Mouse (Mus musculus): Measurements from ENCODE around the gene Pdlim5. TPM values are rescaled to one million over a fixed set of nuclear protein-coding genes. Genes with fewer than 3 reads are reported as not detected.

The Pdlim5 gene
- total RNA-seq, 2 experiments from 2014 or later, result 585 to 709 TPM

DNA sequence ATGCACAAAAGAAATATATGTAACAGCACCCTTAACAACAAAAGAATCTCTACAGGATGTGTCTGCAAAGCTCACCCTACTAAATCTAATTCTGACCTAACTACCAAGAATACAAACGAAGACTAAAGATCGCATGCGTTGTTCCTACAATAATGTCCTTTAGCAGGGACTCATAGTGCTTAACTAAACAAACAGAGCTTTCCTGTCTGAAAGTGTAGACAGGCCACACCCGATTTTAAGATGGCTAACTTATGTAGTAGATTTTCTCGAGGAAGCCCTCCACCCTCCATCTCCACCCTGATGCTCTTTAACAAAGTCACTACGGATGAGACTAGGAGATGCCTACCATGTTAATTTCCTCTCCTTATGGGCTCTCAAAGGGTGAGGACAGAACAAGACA lies 71.9 kb downstream of the Pdlim5 start:
- TF ChIP-seq CTCF (IDR thresholded peaks at IDR 0.05), result no peak
- DNase-seq, result no peak
- Histone ChIP-seq H3K4me3 (no peak overlapping the region), H3K27ac (peak overlapping the region; percentile 38; the same call in 1 of the 2 replicates)
- intact Hi-C loops (cut with DNase I), result no loop called here

DNA sequence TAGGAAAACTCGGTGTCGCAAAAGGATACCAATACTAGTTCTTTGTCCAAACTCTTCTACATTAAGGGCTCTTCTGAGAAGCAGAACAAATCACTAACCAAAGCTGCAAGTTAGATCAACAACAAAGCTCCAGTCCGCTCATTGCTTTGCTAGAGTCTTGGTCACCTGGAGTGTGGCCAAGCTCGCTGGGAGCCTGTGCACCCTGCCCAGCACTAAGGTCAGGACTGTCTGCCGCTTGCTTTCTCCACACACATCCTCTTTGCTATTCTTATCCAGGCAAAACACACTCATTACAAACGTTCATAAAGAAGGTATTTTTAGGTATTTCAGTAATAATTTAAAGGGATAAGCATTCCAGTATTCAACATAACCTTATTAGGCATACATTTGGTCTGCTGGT lies 73.6 kb downstream of the Pdlim5 start:
- peak; percentile 86 for DNase-seq
- intact Hi-C loops (cut with DNase I), result no loop called here
- TF ChIP-seq CTCF (IDR thresholded peaks at IDR 0.05), result no peak
- H3K4me3 ChIP-seq, result peak overlapping the region; percentile 25; the same call in 1 of the 2 replicates
- peak overlapping the region; percentile 60 for H3K27ac ChIP-seq

DNA sequence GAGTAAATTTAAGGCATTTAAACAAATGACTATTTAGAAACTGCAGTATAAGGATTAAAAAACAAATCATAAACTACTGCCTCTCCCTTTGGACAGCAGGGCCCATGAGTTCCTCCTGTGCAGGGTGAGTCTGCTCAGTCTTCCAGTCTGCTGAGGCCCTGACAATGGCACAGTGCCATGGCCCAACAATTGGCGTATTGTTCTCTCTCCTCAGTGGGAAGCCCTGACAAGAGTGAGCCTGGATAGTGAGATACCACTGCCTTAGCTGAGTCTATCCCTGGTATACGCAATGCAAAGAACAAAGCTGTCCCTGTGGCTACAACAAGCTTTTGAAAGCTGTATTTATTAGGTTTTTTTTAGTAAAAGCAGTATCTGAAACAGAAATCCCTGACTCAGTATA lies 77.3 kb downstream of the Pdlim5 start:
- Histone ChIP-seq H3K4me3 (no peak overlapping the region), H3K27ac (peak overlapping the region; percentile 44; the same call in 1 of the 2 replicates)
- peak; percentile 74 for DNase-seq
- intact Hi-C loops (cut with DNase I), result no loop called here
- no peak for TF ChIP-seq CTCF (IDR thresholded peaks at IDR 0.05)

- peak overlapping the region; percentile 32; the same call in 1 of the 2 replicates for H3K27ac ChIP-seq
- intact Hi-C loops (cut with DNase I), result no loop called here
- no peak for TF ChIP-seq CTCF (IDR thresholded peaks at IDR 0.05)
- no peak overlapping the region for H3K4me3 ChIP-seq
- DNase-seq, result no peak
Measured at GRCm38 (mm10) chr3:142316138-142316740, 79.3 kb downstream of the Pdlim5 start.

- Histone ChIP-seq H3K4me3 (peak overlapping the region; percentile 25; the same call in 1 of the 2 replicates), H3K27ac (peak overlapping the region; percentile 63; the same call in 1 of the 2 replicates)
- no peak for TF ChIP-seq CTCF (IDR thresholded peaks at IDR 0.05)
- intact Hi-C loops (cut with DNase I), result no loop called here
- DNase-seq, result peak; percentile 39
Measured at GRCm38 (mm10) chr3:142311075-142311474, 84.4 kb downstream of the Pdlim5 start.

- intact Hi-C loops (cut with DNase I), result no loop called here
- DNase-seq, result no peak
- H3K27ac ChIP-seq, result peak overlapping the region; percentile 63
- H3K4me3 ChIP-seq, result peak overlapping the region; percentile 25
- no peak for TF ChIP-seq CTCF (IDR thresholded peaks at IDR 0.05)
Measured at GRCm38 (mm10) chr3:142310446-142310845, 85.0 kb downstream of the Pdlim5 start.

DNA sequence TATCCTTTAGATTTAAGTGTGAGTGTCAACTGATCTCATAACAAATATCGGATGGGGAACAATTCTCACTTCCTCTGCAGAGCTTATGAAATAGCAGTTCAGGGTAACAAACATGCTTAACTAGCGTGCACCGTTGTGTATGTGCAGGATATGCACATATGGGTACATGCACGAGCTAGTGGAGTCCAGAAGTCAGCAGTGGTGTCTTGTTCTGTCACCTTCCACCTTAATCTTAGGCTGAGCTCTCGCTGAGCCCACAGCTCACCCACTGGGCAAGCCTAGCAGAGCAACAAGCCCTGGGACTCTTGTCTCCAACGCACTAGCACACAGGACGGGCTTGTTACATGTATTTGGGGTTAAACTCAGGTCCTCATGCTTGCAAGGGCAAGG lies 100.2 kb downstream of the Pdlim5 start:
- intact Hi-C loops (cut with DNase I), result loop anchor here (1.0 kb wide), 1 partner anchor 148 kb away; no protein-coding TSS in a partner anchor

GRCm38 (mm10) chr3:142294616-142295286 lies 100.7 kb downstream of the Pdlim5 start:
- no peak for DNase-seq
- peak; percentile 84 for TF ChIP-seq CTCF (IDR thresholded peaks at IDR 0.05)

More for the DNA sequence above, 100.2 kb downstream of the Pdlim5 start:
- no peak for TF ChIP-seq CTCF (IDR thresholded peaks at IDR 0.05)
- DNase-seq, result no peak
- Histone ChIP-seq H3K4me3 (no peak overlapping the region), H3K27ac (peak overlapping the region; percentile 9; the same call in 1 of the 2 replicates)

DNA sequence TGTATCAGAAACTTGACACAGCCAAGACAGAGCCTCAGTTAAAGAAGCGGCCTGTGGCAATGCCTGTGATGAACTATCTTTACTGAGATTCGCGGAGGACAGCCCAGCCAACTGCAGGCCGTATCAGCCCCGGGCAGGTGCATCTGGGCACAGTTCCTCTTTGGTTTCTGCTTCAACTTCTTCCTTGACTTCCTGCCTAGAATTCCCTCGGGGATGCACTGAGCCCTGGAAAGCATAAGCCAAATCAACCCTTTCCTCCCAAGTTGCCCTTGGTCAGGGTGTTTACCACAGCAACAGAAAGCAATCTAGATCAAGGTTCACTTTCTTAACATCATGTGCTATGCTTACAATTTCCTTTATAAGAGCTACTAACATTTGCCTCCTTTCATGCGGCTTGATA lies 101.9 kb downstream of the Pdlim5 start:
- DNase-seq, result no peak
- intact Hi-C loops (cut with DNase I), result no loop called here
- Histone ChIP-seq H3K4me3 (no peak overlapping the region), H3K27ac (no peak overlapping the region)
- no peak for TF ChIP-seq CTCF (IDR thresholded peaks at IDR 0.05)

More at GRCm38 (mm10) chr3:142294616-142295286, 100.7 kb downstream of the Pdlim5 start:
- intact Hi-C loops (cut with DNase I), result loop anchor here (1.0 kb wide), 1 partner anchor 149 kb away; no protein-coding TSS in a partner anchor
- peak overlapping the region; percentile 9; the same call in 1 of the 2 replicates for H3K27ac ChIP-seq
- H3K4me3 ChIP-seq, result no peak overlapping the region

- TF ChIP-seq CTCF (IDR thresholded peaks at IDR 0.05), result peak; percentile 80
- intact Hi-C loops (cut with DNase I), result loop anchor here (1.0 kb wide), 1 partner anchor 194 kb away; no protein-coding TSS in a partner anchor
- DNase-seq, result peak; percentile 73
- peak overlapping the region; percentile 67 for H3K4me3 ChIP-seq
- H3K27ac ChIP-seq, result peak overlapping the region; percentile 60; the same call in 1 of the 2 replicates
Measured at GRCm38 (mm10) chr3:142282706-142283105, 112.8 kb downstream of the Pdlim5 start.

DNA sequence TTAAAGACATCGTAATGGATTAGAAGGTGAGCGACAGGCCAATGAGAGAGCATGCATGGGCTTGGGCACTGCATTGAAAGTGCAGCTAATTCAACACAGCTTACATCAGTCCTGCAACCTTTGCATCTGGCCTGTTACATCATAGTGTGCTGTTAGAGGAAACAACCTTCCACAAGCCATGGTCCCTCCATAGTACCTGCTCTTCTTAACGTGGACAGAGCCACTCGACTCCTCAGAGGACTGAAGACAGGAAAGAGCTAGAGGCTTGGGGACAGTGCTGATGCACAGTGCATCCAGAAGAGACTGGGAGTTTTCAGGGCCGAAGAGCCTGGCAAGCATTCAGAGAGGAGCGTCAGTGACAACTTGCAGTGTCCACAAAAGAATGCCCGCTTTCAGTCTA lies 113.8 kb downstream of the Pdlim5 start:
- intact Hi-C loops (cut with DNase I), result loop anchor here (1.0 kb wide), 1 partner anchor 195 kb away; no protein-coding TSS in a partner anchor
- DNase-seq, result no peak
- Histone ChIP-seq H3K4me3 (no peak overlapping the region), H3K27ac (no peak overlapping the region)
- no peak for TF ChIP-seq CTCF (IDR thresholded peaks at IDR 0.05)

DNA sequence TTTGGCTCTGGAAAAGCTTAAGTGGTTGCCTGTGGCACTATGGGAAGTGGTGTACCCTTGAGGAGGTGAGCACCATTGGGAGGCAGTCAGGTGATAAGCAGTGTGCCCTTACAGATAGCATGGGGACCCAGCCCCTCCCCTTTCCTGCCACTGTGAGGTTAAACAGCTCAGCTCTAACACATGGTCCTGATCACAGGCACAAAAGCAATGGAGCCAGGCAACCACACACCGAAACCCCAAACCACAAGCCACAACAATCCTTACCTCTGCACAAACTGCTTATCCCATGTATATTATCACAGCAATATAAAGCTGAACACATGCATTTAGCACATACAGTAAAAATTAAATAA lies 114.4 kb downstream of the Pdlim5 start:
- no peak overlapping the region for H3K27ac ChIP-seq
- DNase-seq, result no peak
- H3K4me3 ChIP-seq, result no peak overlapping the region
- intact Hi-C loops (cut with DNase I), result no loop called here
- no peak for TF ChIP-seq CTCF (IDR thresholded peaks at IDR 0.05)
